Mouse (Mus musculus) Patski (cell line): ENCODE measurements at regions not wholly inside any gene's neighbourhood (a gene's known extent, or its start where the extent isn't known, plus 50 kb on each side); places are given as distances from the start of the nearest gene placed in this dataset.

Experiments
- ATAC-seq: fragments of 100-300 bp; one replicate; pipeline ENCODE4 v1.8.0; 2021
- CTCF ChIA-PET: fragments of 350-600 bp; sonication (Branson Sonifier 250); formaldehyde crosslinking; loops from one replicate; lab custom pipeline; 2022; ENCODE audit warnings: inconsistent platforms; lab: Charles Lee
- POLR2A ChIA-PET: fragments of 350-600 bp; sonication (Branson Sonifier 250); formaldehyde crosslinking; loops from one replicate; lab custom pipeline; 2022; ENCODE audit warnings: antibody characterized with exemption, inconsistent platforms; lab: Charles Lee
- DNase-seq: peaks from one replicate; pipeline ENCODE4 v3.0.0-alpha.2; 2011; ENCODE audit warnings: low read depth, low spot score
- H3K27me3 ChIP-seq: fragments of 371-371 bp; one replicate; pipeline ENCODE4 v1.5.1; 2021
- CTCF ChIP-seq: fragments of 100-300 bp; IDR thresholded peaks from one replicate; pipeline ENCODE4 v1.5.1; 2021
- in situ Hi-C: fragments of 300-500 bp; cut with MboI; formaldehyde crosslinking; loops from 3 replicates; pipeline ENCODE4 v1.11.1; 2018; ENCODE audit warnings: low pct_unique_long_range_greater_than_20kb, mixed read lengths

- H3K27me3 ChIP-seq: no peaks in the 10 kb centered on the region
- POLR2A ChIA-PET: no interaction called here
- in situ Hi-C loops: loop anchor here (10.0 kb wide), 1 partner anchor 400 kb away; no protein-coding TSS in a partner anchor
- CTCF ChIA-PET: interaction anchor here (1.4 kb wide), 1 partner anchor 53 kb away, joined by 3 read pairs; no protein-coding TSS in a partner anchor
- no peak for TF ChIP-seq CTCF
- no peak for ATAC-seq
- DNase-seq: no peak
These were observed 127.0 kb downstream of the Mycn start for GRCm38 (mm10) chr12:12814693-12815092.

- ATAC-seq (peak; percentile 73), DNase-seq (peak; percentile 30)
- in situ Hi-C loops: loop anchor here (10.0 kb wide), 1 partner anchor 402 kb away; no protein-coding TSS in a partner anchor
- CTCF ChIA-PET: interaction anchor here (1.1 kb wide), 1 partner anchor 9 kb away, joined by 3 read pairs; no protein-coding TSS in a partner anchor
- TF ChIP-seq CTCF: no peak
- no peaks in the 10 kb centered on the region for H3K27me3 ChIP-seq
- POLR2A ChIA-PET: no interaction called here
These were observed 128.8 kb downstream of the Mycn start for GRCm38 (mm10) chr12:12812873-12813272.

- H3K27me3 ChIP-seq: no peaks in the 10 kb centered on the region
- in situ Hi-C loops: loop anchor here (10.0 kb wide), 1 partner anchor 404 kb away; no protein-coding TSS in a partner anchor
- TF ChIP-seq CTCF: no peak
- no peak for ATAC-seq
- no peak for DNase-seq
- CTCF ChIA-PET: no interaction called here
- POLR2A ChIA-PET: no interaction called here
These were observed 130.8 kb downstream of the Mycn start for GRCm38 (mm10) chr12:12810943-12811342.

- no peak for TF ChIP-seq CTCF
- CTCF ChIA-PET: no interaction called here
- POLR2A ChIA-PET: interaction anchor here (0.7 kb wide), 1 partner anchor 514 kb away, joined by 3 read pairs; no protein-coding TSS in a partner anchor
- in situ Hi-C loops: loop anchor here (10.0 kb wide), 1 partner anchor 404 kb away; no protein-coding TSS in a partner anchor
- no peak for ATAC-seq
- no peak for DNase-seq
- H3K27me3 ChIP-seq: no peaks in the 10 kb centered on the region
These were observed 131.4 kb downstream of the Mycn start for GRCm38 (mm10) chr12:12810159-12810885.

- ChIA-PET POLR2A (no interaction called here), CTCF (no interaction called here)
- ATAC-seq: no peak
- no peak for TF ChIP-seq CTCF
- in situ Hi-C loops: no loop called here
- DNase-seq: no peak
- H3K27me3 ChIP-seq: no peaks in the 10 kb centered on the region
These were observed 133.6 kb downstream of the Mycn start for GRCm38 (mm10) chr12:12808120-12808519.

- no peaks in the 10 kb centered on the region for H3K27me3 ChIP-seq
- ATAC-seq (no peak), DNase-seq (no peak)
- ChIA-PET CTCF (no interaction called here), POLR2A (no interaction called here)
- in situ Hi-C loops: no loop called here
- TF ChIP-seq CTCF: no peak
These were observed 138.1 kb downstream of the Mycn start for GRCm38 (mm10) chr12:12803602-12804001.

- ATAC-seq: no peak
- no peak for TF ChIP-seq CTCF
- in situ Hi-C loops: no loop called here
These were observed 139.3 kb downstream of the Mycn start for GRCm38 (mm10) chr12:12802396-12802795.

GRCm38 (mm10) chr12:12801700-12802099, 140.0 kb downstream of the Mycn start:
- in situ Hi-C loops: no loop called here
- POLR2A ChIA-PET: interaction anchor here (0.5 kb wide), 1 partner anchor 216 kb away, joined by 3 read pairs; no protein-coding TSS in a partner anchor
- DNase-seq (no peak), ATAC-seq (no peak)
- no peaks in the 10 kb centered on the region for H3K27me3 ChIP-seq
- CTCF ChIA-PET: no interaction called here
- no peak for TF ChIP-seq CTCF

More at GRCm38 (mm10) chr12:12802396-12802795, 139.3 kb downstream of the Mycn start:
- no peak for DNase-seq
- ChIA-PET CTCF (no interaction called here), POLR2A (interaction anchor here (0.5 kb wide), 1 partner anchor 215 kb away, joined by 3 read pairs; no protein-coding TSS in a partner anchor)
- no peaks in the 10 kb centered on the region for H3K27me3 ChIP-seq

- ATAC-seq (no peak), DNase-seq (no peak)
- no peaks in the 10 kb centered on the region for H3K27me3 ChIP-seq
- ChIA-PET POLR2A (no interaction called here), CTCF (no interaction called here)
- in situ Hi-C loops: no loop called here
- TF ChIP-seq CTCF: no peak
These were observed 141.6 kb downstream of the Mycn start for GRCm38 (mm10) chr12:12800120-12800519.

- no peak for ATAC-seq
- no peaks in the 10 kb centered on the region for H3K27me3 ChIP-seq
- CTCF ChIA-PET: interaction anchor here (1.6 kb wide), 1 partner anchor 18 kb away, joined by 4 read pairs; no protein-coding TSS in a partner anchor
- TF ChIP-seq CTCF: no peak
- POLR2A ChIA-PET: interaction anchor here (0.9 kb wide), 1 partner anchor 356 kb away, joined by 3 read pairs; no protein-coding TSS in a partner anchor
- in situ Hi-C loops: no loop called here
- no peak for DNase-seq
These were observed 152.7 kb downstream of the Mycn start for GRCm38 (mm10) chr12:12789052-12789451.

- ATAC-seq: no peak
- DNase-seq: no peak
- in situ Hi-C loops: no loop called here
- no peaks in the 10 kb centered on the region for H3K27me3 ChIP-seq
- POLR2A ChIA-PET: no interaction called here
- CTCF ChIA-PET: interaction anchor here (1.6 kb wide), 1 partner anchor 17 kb away, joined by 4 read pairs; no protein-coding TSS in a partner anchor
- TF ChIP-seq CTCF: no peak
These were observed 153.4 kb downstream of the Mycn start for GRCm38 (mm10) chr12:12788263-12788852.
